Mouse (Mus musculus): Measurements from ENCODE around the gene Rassf9.

DNA sequence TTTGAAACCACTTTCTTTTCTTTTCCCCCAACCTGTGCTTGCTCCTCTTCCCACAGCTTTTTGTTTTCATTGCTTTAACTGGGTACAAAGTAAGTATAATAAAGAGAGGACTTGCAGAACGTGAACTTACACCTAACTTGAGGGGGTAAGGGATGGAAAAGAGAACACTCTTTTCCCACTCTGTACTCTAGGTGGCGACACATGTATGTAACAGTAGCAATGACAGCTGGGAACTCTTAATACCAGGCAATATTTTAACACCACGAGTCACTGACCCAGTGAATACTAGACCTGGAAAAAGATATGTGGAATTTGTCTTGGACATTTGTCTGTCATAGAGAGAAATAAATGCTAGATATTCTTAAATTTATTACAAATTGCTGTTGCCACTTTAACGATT lies 13.3 kb upstream of the Rassf9 start:
- TF ChIP-seq POLR2A (IDR thresholded peaks at IDR 0.05; ENCODE audit: low read depth, low read length) (no peak), CTCF (IDR thresholded peaks at IDR 0.05; ENCODE audit: borderline replicate concordance, insufficient read depth, low read length) (no peak)

All from embryonic fibroblast, embryonic 13.5 days (primary cell).